Mouse (Mus musculus): ENCODE results near the gene Blvrb. TPM values are rescaled to one million over a fixed set of nuclear protein-coding genes. Genes with fewer than 3 reads are reported as not detected.
A peak's percentile ranks its signal among the peaks of the same experiment; 100 is the strongest.

The Blvrb gene
- polyA plus RNA-seq, 1 experiment from 2014 or later, result 16.8 TPM

DNA sequence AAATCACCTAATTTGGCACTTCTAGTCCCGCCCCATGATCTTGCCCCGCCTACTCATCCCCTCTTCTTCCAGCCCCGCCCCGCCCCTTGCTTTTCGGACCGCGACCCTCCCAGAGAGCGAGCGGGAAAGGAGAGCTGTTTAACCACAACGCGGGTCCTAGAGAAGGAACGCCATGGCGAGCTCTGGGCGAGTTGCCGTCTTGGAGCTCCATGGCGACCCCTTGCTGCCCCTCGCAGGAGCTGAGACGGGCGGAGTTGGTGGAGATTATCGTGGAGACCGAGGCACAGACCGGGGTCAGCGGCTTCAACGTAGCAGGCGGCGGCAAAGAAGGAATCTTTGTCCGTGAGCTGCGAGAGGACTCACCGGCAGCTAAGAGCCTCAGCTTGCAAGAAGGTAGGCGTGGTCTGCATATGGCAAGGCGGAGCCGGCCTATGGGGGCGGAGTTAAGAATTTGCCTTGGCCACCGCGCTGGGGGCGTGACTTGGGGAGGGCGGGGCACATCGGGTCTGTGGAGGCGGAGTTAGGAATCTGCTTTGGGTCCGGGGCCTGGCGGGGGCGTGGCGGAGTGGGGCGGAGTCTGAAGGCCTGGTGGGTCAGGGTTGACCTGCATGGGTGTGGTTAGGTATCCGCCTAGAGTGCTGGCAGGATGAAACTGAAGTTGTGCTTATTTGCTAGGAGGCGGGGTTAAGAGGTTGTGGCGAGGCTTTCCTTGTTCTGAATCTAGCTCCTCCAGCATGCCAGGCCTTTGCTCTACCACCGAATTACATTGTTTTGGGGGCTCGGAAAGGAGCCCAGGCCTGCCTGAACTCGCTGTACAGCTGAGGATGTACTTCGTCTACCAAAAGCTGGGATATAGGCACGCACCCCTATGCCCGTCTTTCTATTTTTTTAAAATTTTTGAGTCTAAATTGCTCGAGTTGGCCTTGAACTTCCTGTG is 60.2 kb downstream of the Blvrb start:
- WGBS, result under 1% methylated on average over 54 of the region's 54 CpGs
- Histone ChIP-seq H3K27ac (peak overlapping the region; percentile 95), H3K27me3 (no peaks in the 10 kb centered on the region; the same call in 1 of the 2 replicates), H3K4me3 (peak overlapping the region; percentile 53), H3K9ac (peak overlapping the region; percentile 69), H3K4me1 (peaks cover 11% of the 10 kb centered on the region; the same call in 1 of the 2 replicates), H3K36me3 (ENCODE audit: poor library complexity, severe bottlenecking) (no peaks in the 10 kb centered on the region), H3K4me2 (peak overlapping the region; percentile 64), H3K9me3 (replicated peaks) (no peaks in the 10 kb centered on the region)
- ATAC-seq, result peak; percentile 92

- Histone ChIP-seq H3K9me3 (replicated peaks) (no peaks in the 10 kb centered on the region), H3K4me1 (peaks cover 11% of the 10 kb centered on the region; the same call in 1 of the 2 replicates), H3K27me3 (no peaks in the 10 kb centered on the region; the same call in 1 of the 2 replicates), H3K9ac (no peak overlapping the region), H3K27ac (peak overlapping the region; percentile 95), H3K4me3 (peak overlapping the region; percentile 53), H3K36me3 (ENCODE audit: poor library complexity, severe bottlenecking) (no peaks in the 10 kb centered on the region), H3K4me2 (peak overlapping the region; percentile 64)
- ATAC-seq, result peak; percentile 42
- WGBS, result 24% methylated on average over 6 of the region's 6 CpGs
These were observed 60.8 kb downstream of the Blvrb start for GRCm38 (mm10) chr7:27508648-27509005.

DNA sequence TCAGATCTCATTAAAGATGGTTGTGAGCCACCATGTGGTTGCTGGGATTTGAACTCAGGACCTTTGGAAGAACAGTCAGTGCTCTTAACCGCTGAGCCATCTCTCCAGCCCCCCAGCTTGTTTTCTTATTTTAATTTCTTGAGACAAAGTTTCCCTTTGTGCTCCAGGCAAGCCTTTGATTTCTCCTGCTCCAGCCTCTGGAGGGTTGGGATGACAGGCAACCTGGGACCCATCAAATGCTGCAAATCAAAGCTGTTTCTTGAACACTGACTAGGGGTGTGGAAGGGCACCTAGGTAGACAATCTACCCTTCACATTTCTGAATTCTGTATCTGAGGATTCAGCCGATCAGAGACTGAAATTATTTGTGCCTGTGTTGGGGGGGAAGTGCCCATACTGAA is 63.0 kb downstream of the Blvrb start:
- no peak overlapping the region for H3K9ac ChIP-seq
- H3K4me3 ChIP-seq, result no peak overlapping the region
- no peaks in the 10 kb centered on the region for H3K36me3 ChIP-seq (ENCODE audit: poor library complexity, severe bottlenecking)
- WGBS, result 80% methylated on average over 2 of the region's 2 CpGs
- no peaks in the 10 kb centered on the region for H3K9me3 ChIP-seq (replicated peaks)
- no peak overlapping the region for H3K4me2 ChIP-seq
- peaks cover 11% of the 10 kb centered on the region; the same call in 1 of the 2 replicates for H3K4me1 ChIP-seq
- ATAC-seq, result no peak
- no peak overlapping the region for H3K27ac ChIP-seq
- no peaks in the 10 kb centered on the region; the same call in 1 of the 2 replicates for H3K27me3 ChIP-seq

GRCm38 (mm10) chr7:27514961-27515360 is 67.2 kb downstream of the Blvrb start:
- no peak overlapping the region for H3K9ac ChIP-seq
- no peak for ATAC-seq
- no peaks in the 10 kb centered on the region for H3K36me3 ChIP-seq (ENCODE audit: poor library complexity, severe bottlenecking)
- H3K4me1 ChIP-seq, result no peaks in the 10 kb centered on the region
- H3K4me3 ChIP-seq, result no peak overlapping the region
- WGBS, result 89% methylated on average over 9 of the region's 9 CpGs
- no peak overlapping the region for H3K27ac ChIP-seq
- no peak overlapping the region for H3K4me2 ChIP-seq
- H3K9me3 ChIP-seq (replicated peaks), result no peaks in the 10 kb centered on the region
- H3K27me3 ChIP-seq, result no peaks in the 10 kb centered on the region

Other genes with a start within 250 kb of the Blvrb start
- gene Itpkc, start 219.3 kb upstream of the Blvrb start, polyA plus RNA-seq (2015; fragmentation: Nextera tagmentation; extraction: Ambion mirVana), result 4.6 and 5.4 TPM in 2 replicates
- 22.3 and 25.5 TPM in 2 replicates for gene Coq8b, start 215.0 kb upstream of the Blvrb start, polyA plus RNA-seq (2015; fragmentation: Nextera tagmentation; extraction: Ambion mirVana)
- 31.1 and 32.3 TPM in 2 replicates for gene Numbl, start 189.5 kb upstream of the Blvrb start, polyA plus RNA-seq (2015; fragmentation: Nextera tagmentation; extraction: Ambion mirVana)
- gene Ltbp4, start 110.3 kb upstream of the Blvrb start, polyA plus RNA-seq (2015; fragmentation: Nextera tagmentation; extraction: Ambion mirVana), result 10.5 and 13.4 TPM in 2 replicates
- 85.4 and 89.3 TPM in 2 replicates for gene Shkbp1, start 92.0 kb upstream of the Blvrb start, polyA plus RNA-seq (2015; fragmentation: Nextera tagmentation; extraction: Ambion mirVana)
- 0.62 TPM in 1 of 2 replicates, not detected in the other for gene Gm20479, start 90.6 kb upstream of the Blvrb start, polyA plus RNA-seq (2015; fragmentation: Nextera tagmentation; extraction: Ambion mirVana)
- 0.43 and 0.71 TPM in 2 replicates for gene Sptbn4, start 292 bp upstream of the Blvrb start, polyA plus RNA-seq (2015; fragmentation: Nextera tagmentation; extraction: Ambion mirVana)
- 18.8 and 19.2 TPM in 2 replicates for gene Sertad3, start 25.8 kb downstream of the Blvrb start, polyA plus RNA-seq (2015; fragmentation: Nextera tagmentation; extraction: Ambion mirVana)
- gene Sertad1, start 38.9 kb downstream of the Blvrb start, polyA plus RNA-seq (2015; fragmentation: Nextera tagmentation; extraction: Ambion mirVana), result 8.5 and 8.7 TPM in 2 replicates
- 1.5 and 1.8 TPM in 2 replicates for gene Prx, start 51.3 kb downstream of the Blvrb start, polyA plus RNA-seq (2015; fragmentation: Nextera tagmentation; extraction: Ambion mirVana)
- 0.50 and 0.56 TPM in 2 replicates for gene Hipk4, start 75.3 kb downstream of the Blvrb start, polyA plus RNA-seq (2015; fragmentation: Nextera tagmentation; extraction: Ambion mirVana)
- 68.2 and 72.8 TPM in 2 replicates for gene Pld3, start 105.2 kb downstream of the Blvrb start, polyA plus RNA-seq (2015; fragmentation: Nextera tagmentation; extraction: Ambion mirVana)
- 35.1 and 36.5 TPM in 2 replicates for gene 2310022A10Rik, start 105.3 kb downstream of the Blvrb start, polyA plus RNA-seq (2015; fragmentation: Nextera tagmentation; extraction: Ambion mirVana)
- 75.2 and 82.2 TPM in 2 replicates for gene Akt2, start 143.6 kb downstream of the Blvrb start, polyA plus RNA-seq (2015; fragmentation: Nextera tagmentation; extraction: Ambion mirVana)
- 37.3 and 42.7 TPM in 2 replicates for gene Ttc9b, start 205.9 kb downstream of the Blvrb start, polyA plus RNA-seq (2015; fragmentation: Nextera tagmentation; extraction: Ambion mirVana)
- 9.0 TPM in 2 replicates for gene Map3k10, start 226.6 kb downstream of the Blvrb start, polyA plus RNA-seq (2015; fragmentation: Nextera tagmentation; extraction: Ambion mirVana)
- 10.8 and 12.3 TPM in 2 replicates for gene Zfp607b, start 241.4 kb downstream of the Blvrb start, polyA plus RNA-seq (2015; fragmentation: Nextera tagmentation; extraction: Ambion mirVana)

Measured in forebrain, embryonic 13.5 days (tissue).